Mouse (Mus musculus): ENCODE data around the gene Tgm7.
"Not testable (repeated sequence)": the region's sequence is repeated elsewhere in the genome, so short reads cannot be mapped to it uniquely, and the experiment has no call there.

The Tgm7 gene

GRCm38 (mm10) chr2:121109695-121110094 is at the start of gene Tgm7:
Gene Tgm7 (minus strand): TSS chr2:121109795.
- no peak for DNase-seq (ENCODE audit: low read depth, low spot score)

GRCm38 (mm10) chr2:121153100-121153499 is 43.5 kb upstream of the Tgm7 start:
- DNase-seq (ENCODE audit: low read depth, low spot score): no peak

- no peak for DNase-seq (ENCODE audit: low read depth, low spot score)
These were observed 40.1 kb upstream of the Tgm7 start for GRCm38 (mm10) chr2:121149679-121150078.

- no peak for DNase-seq (ENCODE audit: low read depth, low spot score)
These were observed 32.8 kb upstream of the Tgm7 start for GRCm38 (mm10) chr2:121142415-121142814.

GRCm38 (mm10) chr2:121141216-121142035 is 31.8 kb upstream of the Tgm7 start:
- DNase-seq (ENCODE audit: low read depth, low spot score): no peak

GRCm38 (mm10) chr2:121140018-121140882 is 30.7 kb upstream of the Tgm7 start, which contains the start of the genes Adal and Lcmt2:
Gene Adal (plus strand): TSS chr2:121140428.
Gene Lcmt2 (minus strand): TSS chr2:121140653.
- peak; percentile 64 for DNase-seq (ENCODE audit: low read depth, low spot score)

- DNase-seq (ENCODE audit: low read depth, low spot score): peak; percentile 14
These were observed 29.8 kb upstream of the Tgm7 start for GRCm38 (mm10) chr2:121139266-121140017.

- no peak for DNase-seq (ENCODE audit: low read depth, low spot score)
These were observed 27.8 kb upstream of the Tgm7 start for GRCm38 (mm10) chr2:121137371-121137770.

- no peak for DNase-seq (ENCODE audit: low read depth, low spot score)
These were observed 23.2 kb upstream of the Tgm7 start for GRCm38 (mm10) chr2:121132822-121133221.

- DNase-seq (ENCODE audit: low read depth, low spot score): no peak
These were observed 19.4 kb upstream of the Tgm7 start for GRCm38 (mm10) chr2:121128865-121129620.

- no peak for DNase-seq (ENCODE audit: low read depth, low spot score)
These were observed 17.9 kb upstream of the Tgm7 start for GRCm38 (mm10) chr2:121127536-121127935.

- not testable (repeated sequence) for DNase-seq (ENCODE audit: low read depth, low spot score)
These were observed 16.7 kb upstream of the Tgm7 start for GRCm38 (mm10) chr2:121126302-121126701.

- DNase-seq (ENCODE audit: low read depth, low spot score): no peak
These were observed 9.7 kb upstream of the Tgm7 start for GRCm38 (mm10) chr2:121119260-121119659.

- DNase-seq (ENCODE audit: low read depth, low spot score): no peak
These were observed 5.8 kb upstream of the Tgm7 start for GRCm38 (mm10) chr2:121115418-121115817.

- DNase-seq (ENCODE audit: low read depth, low spot score): no peak
These were observed 3.7 kb downstream of the Tgm7 start for GRCm38 (mm10) chr2:121105940-121106339.

- DNase-seq (ENCODE audit: low read depth, low spot score): peak; percentile 20
These were observed 7.5 kb downstream of the Tgm7 start for GRCm38 (mm10) chr2:121102051-121102450.

- no peak for DNase-seq (ENCODE audit: low read depth, low spot score)
These were observed 19.8 kb downstream of the Tgm7 start for GRCm38 (mm10) chr2:121089751-121090150.

- DNase-seq (ENCODE audit: low read depth, low spot score): no peak
These were observed 21.1 kb downstream of the Tgm7 start for GRCm38 (mm10) chr2:121088507-121088906.

GRCm38 (mm10) chr2:121085480-121086185 is 24.0 kb downstream of the Tgm7 start, which contains the start of gene Tgm5:
Gene Tgm5 (minus strand): TSS chr2:121085841.
- DNase-seq (ENCODE audit: low read depth, low spot score): no peak

GRCm38 (mm10) chr2:121082626-121083025 is 27.0 kb downstream of the Tgm7 start:
- DNase-seq (ENCODE audit: low read depth, low spot score): no peak

All from WW6 (cell line).